Mouse (Mus musculus) heart, embryonic 15.5 days (tissue): ENCODE measurements around the gene Lmna. TPM values are rescaled to one million over a fixed set of nuclear protein-coding genes. Genes with fewer than 3 reads are reported as not detected.
A peak's percentile ranks its signal among the peaks of the same experiment; 100 is the strongest.

ENCODE experiments used
- ATAC-seq: fragments of 200-750 bp; cut with Nextera tagmentation; replicated peaks from 2 replicates; pipeline ENCODE4 v1.8.0; 2017; ENCODE audit warnings: low read depth, moderate TSS enrichment; ENCODE audit not compliant: insufficient number of reproducible peaks, insufficient read depth, low FRiP score
- H3K27ac ChIP-seq: fragments of 300-500 bp; sonication (generic); 2 replicates; pipeline ENCODE4 v1.5.1; 2015; ENCODE audit warnings: mild to moderate bottlenecking, inconsistent platforms
- H3K27me3 ChIP-seq: fragments of 300-500 bp; sonication (generic); 2 replicates; pipeline ENCODE4 v1.6.1; 2015; ENCODE audit warnings: inconsistent platforms
- H3K36me3 ChIP-seq: fragments of 300-500 bp; sonication (generic); 2 replicates; pipeline ENCODE4 v1.6.1; 2015; ENCODE audit warnings: mild to moderate bottlenecking, inconsistent platforms
- H3K4me1 ChIP-seq: fragments of 300-500 bp; sonication (generic); replicated peaks from 2 replicates; pipeline ENCODE4 v1.6.1; 2015; ENCODE audit warnings: inconsistent platforms
- H3K4me2 ChIP-seq: fragments of 300-500 bp; sonication (generic); 2 replicates; pipeline ENCODE4 v1.6.1; 2015; ENCODE audit warnings: inconsistent platforms, mild to moderate bottlenecking, moderate library complexity
- H3K4me3 ChIP-seq: fragments of 300-500 bp; sonication (generic); 2 replicates; pipeline ENCODE4 v1.5.1; 2015; ENCODE audit warnings: mild to moderate bottlenecking, inconsistent platforms
- H3K9ac ChIP-seq: fragments of 300-500 bp; sonication (generic); 2 replicates; pipeline ENCODE4 v1.6.1; 2015; ENCODE audit warnings: mild to moderate bottlenecking, inconsistent platforms
- H3K9me3 ChIP-seq: fragments of 300-500 bp; sonication (generic); replicated peaks from 2 replicates; pipeline ENCODE4 v1.6.1; 2016; ENCODE audit warnings: inconsistent platforms
- WGBS: fragments of 180-500 bp; shearing (Covaris S2); methylation state at CpG from one replicate; pipeline ENCODE4 v1.1.7; 2015; ENCODE audit warnings: mixed read lengths; 5-methylcytosine and 5-hydroxymethylcytosine counted together
- polyA plus RNA-seq: library from polyadenylated mRNA; unstranded; fragments of >200 nt; fragmentation: Nextera tagmentation; extraction: Ambion mirVana; gene quantifications from 2 replicates; pipeline ENCODE4 v1.2.1, GENCODE M21; 2015

Gene Lmna
- polyA plus RNA-seq, 1 experiment from 2014 or later = 110 TPM

- H3K36me3 ChIP-seq = no peaks in the 10 kb centered on the region
- WGBS = 94% methylated on average over 2 of the region's 2 CpGs
Observed at GRCm38 (mm10) chr3:88515095-88515386, 5.3 kb upstream of the Lmna start.

GRCm38 (mm10) chr3:88514231-88515094 lies 4.7 kb upstream of the Lmna start:
- Histone ChIP-seq H3K27ac (no peak overlapping the region), H3K9me3 (no peaks in the 10 kb centered on the region), H3K36me3 (no peaks in the 10 kb centered on the region), H3K4me1 (peaks cover 52% of the 10 kb centered on the region), H3K9ac (no peak overlapping the region), H3K4me3 (no peak overlapping the region), H3K27me3 (no peaks in the 10 kb centered on the region), H3K4me2 (no peak overlapping the region)
- 74% methylated on average over 10 of the region's 10 CpGs for WGBS
- no peak for ATAC-seq

More at GRCm38 (mm10) chr3:88515095-88515386, 5.3 kb upstream of the Lmna start:
- no peak overlapping the region for H3K9ac ChIP-seq
- H3K27me3 ChIP-seq = no peaks in the 10 kb centered on the region
- H3K27ac ChIP-seq = no peak overlapping the region
- H3K9me3 ChIP-seq = no peaks in the 10 kb centered on the region
- peaks cover 50% of the 10 kb centered on the region for H3K4me1 ChIP-seq
- ATAC-seq = no peak
- no peak overlapping the region for H3K4me2 ChIP-seq
- no peak overlapping the region for H3K4me3 ChIP-seq

- ATAC-seq = no peak
- H3K4me1 ChIP-seq = peaks cover 57% of the 10 kb centered on the region
- no peak overlapping the region for H3K9ac ChIP-seq
- H3K4me2 ChIP-seq = no peak overlapping the region
- H3K36me3 ChIP-seq = no peaks in the 10 kb centered on the region
- H3K9me3 ChIP-seq = no peaks in the 10 kb centered on the region
- 0 out of 2 replicates have a peak overlapping the region, but pooled peaks have one; percentile 12 for H3K27ac ChIP-seq
- WGBS = 79% methylated on average over 7 of the region's 7 CpGs
- no peaks in the 10 kb centered on the region for H3K27me3 ChIP-seq
- no peak overlapping the region for H3K4me3 ChIP-seq
Observed at GRCm38 (mm10) chr3:88513546-88514115, 3.9 kb upstream of the Lmna start.

- H3K9ac ChIP-seq = no peak overlapping the region
- no peak overlapping the region for H3K4me3 ChIP-seq
- no peaks in the 10 kb centered on the region for H3K36me3 ChIP-seq
- H3K27ac ChIP-seq = peak overlapping the region; percentile 53
- peaks cover 57% of the 10 kb centered on the region for H3K4me1 ChIP-seq
- H3K4me2 ChIP-seq = no peak overlapping the region
- WGBS = 36% methylated on average over 13 of the region's 15 CpGs
- H3K9me3 ChIP-seq = no peaks in the 10 kb centered on the region
- H3K27me3 ChIP-seq = no peaks in the 10 kb centered on the region
- ATAC-seq = no peak
Observed at GRCm38 (mm10) chr3:88512896-88513545, 3.3 kb upstream of the Lmna start.

- H3K4me2 ChIP-seq = no peak overlapping the region
- no peaks in the 10 kb centered on the region for H3K27me3 ChIP-seq
- peaks cover 57% of the 10 kb centered on the region for H3K4me1 ChIP-seq
- WGBS = 36% methylated on average over 6 of the region's 6 CpGs
- no peak for ATAC-seq
- no peaks in the 10 kb centered on the region for H3K9me3 ChIP-seq
- no peak overlapping the region for H3K4me3 ChIP-seq
- no peak overlapping the region for H3K9ac ChIP-seq
- peak overlapping the region; percentile 53 for H3K27ac ChIP-seq
- H3K36me3 ChIP-seq = no peaks in the 10 kb centered on the region
Observed at GRCm38 (mm10) chr3:88512141-88512895, 2.6 kb upstream of the Lmna start.

- Histone ChIP-seq H3K4me2 (no peak overlapping the region), H3K4me3 (no peak overlapping the region), H3K27me3 (no peaks in the 10 kb centered on the region), H3K9ac (no peak overlapping the region), H3K36me3 (no peaks in the 10 kb centered on the region), H3K27ac (no peak overlapping the region), H3K4me1 (peaks cover 57% of the 10 kb centered on the region), H3K9me3 (no peaks in the 10 kb centered on the region)
- ATAC-seq = no peak
- WGBS = 41% methylated on average over 4 of the region's 4 CpGs
Observed at GRCm38 (mm10) chr3:88511559-88511958, 1.8 kb upstream of the Lmna start.

- no peak for ATAC-seq
- H3K27me3 ChIP-seq = no peaks in the 10 kb centered on the region
- peak overlapping the region; percentile 48 for H3K4me3 ChIP-seq
- H3K27ac ChIP-seq = peak overlapping the region; percentile 90
- peak overlapping the region; percentile 53 for H3K9ac ChIP-seq
- H3K4me2 ChIP-seq = peak overlapping the region; percentile 64
- H3K4me1 ChIP-seq = peaks cover 55% of the 10 kb centered on the region
- no peaks in the 10 kb centered on the region for H3K36me3 ChIP-seq
- no peaks in the 10 kb centered on the region for H3K9me3 ChIP-seq
- 52% methylated on average over 13 of the region's 13 CpGs for WGBS
Observed at GRCm38 (mm10) chr3:88510421-88511289, 899 bp upstream of the Lmna start.

- ATAC-seq = no peak
- H3K27me3 ChIP-seq = no peaks in the 10 kb centered on the region
- H3K4me3 ChIP-seq = peak overlapping the region; percentile 48
Observed at GRCm38 (mm10) chr3:88509250-88509649, 506 bp downstream of the Lmna start.

GRCm38 (mm10) chr3:88505765-88506164 lies 4.0 kb downstream of the Lmna start:
- no peaks in the 10 kb centered on the region for H3K27me3 ChIP-seq
- 55% methylated on average over 7 of the region's 7 CpGs for WGBS
- H3K9ac ChIP-seq = no peak overlapping the region
- no peaks in the 10 kb centered on the region for H3K36me3 ChIP-seq
- no peak overlapping the region for H3K4me2 ChIP-seq
- H3K4me3 ChIP-seq = no peak overlapping the region
- H3K27ac ChIP-seq = no peak overlapping the region
- H3K9me3 ChIP-seq = no peaks in the 10 kb centered on the region
- ATAC-seq = no peak
- H3K4me1 ChIP-seq = peaks cover 46% of the 10 kb centered on the region

More at GRCm38 (mm10) chr3:88509250-88509649, 506 bp downstream of the Lmna start:
- no peaks in the 10 kb centered on the region for H3K9me3 ChIP-seq
- peak overlapping the region; percentile 64 for H3K4me2 ChIP-seq
- no peaks in the 10 kb centered on the region for H3K36me3 ChIP-seq
- peak overlapping the region; percentile 53; the same call in 1 of the 2 replicates for H3K9ac ChIP-seq
- peak overlapping the region; percentile 90 for H3K27ac ChIP-seq
- peaks cover 47% of the 10 kb centered on the region for H3K4me1 ChIP-seq
- WGBS = 56% methylated on average over 3 of the region's 3 CpGs

GRCm38 (mm10) chr3:88505081-88505480 lies 4.7 kb downstream of the Lmna start:
- no peak overlapping the region for H3K4me2 ChIP-seq
- 56% methylated on average over 6 of the region's 6 CpGs for WGBS

More at GRCm38 (mm10) chr3:88505081-88505480, 4.7 kb downstream of the Lmna start:
- H3K27ac ChIP-seq = no peak overlapping the region
- H3K4me1 ChIP-seq = peaks cover 46% of the 10 kb centered on the region
- no peak overlapping the region for H3K4me3 ChIP-seq
- H3K9me3 ChIP-seq = no peaks in the 10 kb centered on the region
- H3K27me3 ChIP-seq = no peaks in the 10 kb centered on the region
- no peaks in the 10 kb centered on the region for H3K36me3 ChIP-seq
- no peak for ATAC-seq
- no peak overlapping the region for H3K9ac ChIP-seq
